Mouse (Mus musculus) layer of hippocampus, postnatal 36 days (tissue): ENCODE data around the gene Akap6. TPM values are rescaled to one million over a fixed set of nuclear protein-coding genes. Genes with fewer than 3 reads are reported as not detected.
A peak's percentile ranks its signal among the peaks of the same experiment; 100 is the strongest.

ENCODE experiments used
- DNase-seq, 2 experiments: peaks; one replicate each; pipeline ENCODE4 v3.0.0; 2022
- total RNA-seq, 2 experiments: library from RNA; stranded (reverse); gene quantifications; 2 replicates each; pipeline ENCODE4 v1.2.3; 2021

Gene Akap6
- total RNA-seq, 2 experiments from 2014 or later = 127 to 132 TPM

GRCm38 (mm10) chr12:53146460-53147050 is 447.4 kb downstream of the Akap6 start:
- DNase-seq = peak; percentile 43 to 53

DNA sequence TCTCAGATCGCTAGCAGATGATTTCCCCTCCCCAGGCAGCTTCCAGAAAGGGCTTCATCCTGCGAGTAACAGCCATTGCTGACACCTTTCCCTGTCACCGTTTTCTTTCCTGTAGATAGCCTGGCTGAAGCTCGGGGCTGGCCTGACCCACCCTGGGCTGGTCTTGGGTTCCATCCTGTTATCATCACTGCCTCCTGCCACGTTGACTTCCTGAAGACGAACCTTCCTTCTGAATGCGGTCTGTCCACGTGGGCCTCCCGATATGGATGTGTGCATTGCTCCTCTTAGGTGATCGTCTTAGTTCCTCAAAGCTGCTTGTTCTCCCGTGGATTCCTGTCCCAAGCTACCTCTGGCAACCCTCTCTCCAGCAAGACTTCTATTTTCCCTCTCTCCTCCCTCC is 448.5 kb downstream of the Akap6 start:
- no peak for DNase-seq

- DNase-seq = no peak
Measured at GRCm38 (mm10) chr12:53168189-53169003, 469.2 kb downstream of the Akap6 start.

DNA sequence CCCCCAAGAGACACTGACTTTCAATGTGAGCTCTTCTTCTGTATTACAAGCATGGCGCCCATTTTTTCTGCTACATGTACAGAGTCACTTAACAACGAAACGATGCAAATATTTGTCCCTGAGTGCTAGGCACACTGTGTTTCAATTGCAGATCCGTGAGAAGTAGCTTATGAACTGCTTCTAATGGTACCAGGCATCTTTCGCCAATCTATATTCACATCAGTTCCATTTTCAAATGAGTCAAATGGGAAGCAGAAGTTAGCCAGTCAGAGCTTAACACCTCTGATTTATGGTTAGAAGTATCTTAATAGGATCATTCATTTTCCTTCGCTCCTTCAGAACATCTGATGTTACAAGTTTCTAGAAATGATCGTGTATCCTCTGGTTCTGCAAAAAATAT is 492.3 kb downstream of the Akap6 start:
- DNase-seq = no peak

GRCm38 (mm10) chr12:53193664-53194063 is 494.5 kb downstream of the Akap6 start:
- no peak for DNase-seq

Other genes starting within 250 kb of the Akap6 start
- gene Arhgap5, start 195.4 kb upstream of the Akap6 start, total RNA-seq = 100 to 1,000 TPM; 141 to 146 TPM